Mouse (Mus musculus): ENCODE results near the gene Slc8a3.
"Not testable (repeated sequence)": the region's sequence is repeated elsewhere in the genome, so short reads cannot be mapped to it uniquely, and the experiment has no call there.

Slc8a3 gene

GRCm38 (mm10) chr12:81332875-81333421 lies at the start of gene Slc8a3:
Slc8a3 (minus strand) TSS chr12:81333180.
- DNase-seq, result no peak

GRCm38 (mm10) chr12:81379364-81379763 lies 46.4 kb upstream of the Slc8a3 start, which contains the start of gene Gm4787:
Gm4787 (minus strand) TSS chr12:81379464.
- DNase-seq, result not testable (repeated sequence)

- DNase-seq, result no peak
Observed at GRCm38 (mm10) chr12:81333841-81334240, 861 bp upstream of the Slc8a3 start.

GRCm38 (mm10) chr12:81331937-81332874 lies 774 bp downstream of the Slc8a3 start:
- no peak for DNase-seq

- DNase-seq, result no peak
Observed at GRCm38 (mm10) chr12:81331046-81331638, 1.8 kb downstream of the Slc8a3 start.

GRCm38 (mm10) chr12:81324991-81325390 lies 8.0 kb downstream of the Slc8a3 start:
- DNase-seq, result no peak

- DNase-seq, result no peak
Observed at GRCm38 (mm10) chr12:81324116-81324515, 8.9 kb downstream of the Slc8a3 start.

- DNase-seq, result no peak
Observed at GRCm38 (mm10) chr12:81321021-81321420, 12.0 kb downstream of the Slc8a3 start.

GRCm38 (mm10) chr12:81317811-81318210 lies 15.2 kb downstream of the Slc8a3 start:
- DNase-seq, result no peak

GRCm38 (mm10) chr12:81315953-81316352 lies 17.0 kb downstream of the Slc8a3 start:
- no peak for DNase-seq

- DNase-seq, result no peak
Observed at GRCm38 (mm10) chr12:81303626-81304025, 29.4 kb downstream of the Slc8a3 start.

GRCm38 (mm10) chr12:81294613-81295012 lies 38.4 kb downstream of the Slc8a3 start:
- DNase-seq, result no peak

- no peak for DNase-seq
Observed at GRCm38 (mm10) chr12:81278031-81278430, 54.9 kb downstream of the Slc8a3 start.

- DNase-seq, result no peak
Observed at GRCm38 (mm10) chr12:81274616-81275015, 58.4 kb downstream of the Slc8a3 start.

GRCm38 (mm10) chr12:81273333-81273732 lies 59.6 kb downstream of the Slc8a3 start:
- DNase-seq, result no peak

- DNase-seq, result no peak
Observed at GRCm38 (mm10) chr12:81269246-81269645, 63.7 kb downstream of the Slc8a3 start.

- no peak for DNase-seq
Observed at GRCm38 (mm10) chr12:81262821-81263220, 70.2 kb downstream of the Slc8a3 start.

GRCm38 (mm10) chr12:81258215-81258614 lies 74.8 kb downstream of the Slc8a3 start:
- no peak for DNase-seq

GRCm38 (mm10) chr12:81245411-81245810 lies 87.6 kb downstream of the Slc8a3 start:
- DNase-seq, result no peak

- no peak for DNase-seq
Observed at GRCm38 (mm10) chr12:81244954-81245353, 88.0 kb downstream of the Slc8a3 start.

- DNase-seq, result no peak
Observed at GRCm38 (mm10) chr12:81244492-81244891, 88.5 kb downstream of the Slc8a3 start.

- no peak for DNase-seq
Observed at GRCm38 (mm10) chr12:81241676-81242075, 91.3 kb downstream of the Slc8a3 start.

GRCm38 (mm10) chr12:81241096-81241495 lies 91.9 kb downstream of the Slc8a3 start:
- DNase-seq, result no peak

GRCm38 (mm10) chr12:81237158-81237557 lies 95.8 kb downstream of the Slc8a3 start:
- DNase-seq, result no peak
